Mouse (Mus musculus) olfactory bulb, adult 2 months (tissue): ENCODE data around the gene Limk2.

Experiments used
- CTCF ChIP-seq: fragments of 200-500 bp; IDR thresholded peaks from 2 replicates; pipeline ENCODE4 v1.5.1; 2012; ENCODE audit warnings: low read depth, mild to moderate bottlenecking, low read length, moderate library complexity; ENCODE audit not compliant: insufficient read depth
- POLR2A ChIP-seq: fragments of 200-500 bp; IDR thresholded peaks from 2 replicates; pipeline ENCODE4 v1.6.1; 2012; ENCODE audit warnings: mild to moderate bottlenecking, low read depth, low read length, moderate library complexity; ENCODE audit not compliant: insufficient read depth

DNA sequence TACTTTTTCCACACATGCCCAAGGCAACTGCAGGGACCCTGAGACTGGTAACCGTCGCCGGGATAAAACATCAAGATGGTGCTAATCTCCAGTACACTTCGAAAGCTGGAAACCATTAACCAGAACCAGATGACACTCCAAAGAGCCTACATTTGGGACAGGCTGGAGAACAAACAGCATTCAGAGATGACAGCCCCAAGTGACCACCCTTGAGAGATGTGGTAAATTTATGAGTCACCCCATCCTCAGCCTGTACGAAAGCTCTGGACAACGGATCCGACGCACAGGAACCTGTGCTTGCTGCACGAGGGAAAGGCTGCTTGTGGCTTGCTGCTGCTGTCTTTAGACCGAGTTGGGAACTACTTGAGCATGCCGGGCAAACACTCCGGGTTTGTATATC lies 34.2 kb downstream of the Limk2 start:
- TF ChIP-seq CTCF, result no peak
- no peak for TF ChIP-seq POLR2A
